Mouse (Mus musculus): ENCODE results near the gene Klc1.
"Not testable (repeated sequence)": the region's sequence is repeated elsewhere in the genome, so short reads cannot be mapped to it uniquely, and the experiment has no call there.

The Klc1 gene

DNA sequence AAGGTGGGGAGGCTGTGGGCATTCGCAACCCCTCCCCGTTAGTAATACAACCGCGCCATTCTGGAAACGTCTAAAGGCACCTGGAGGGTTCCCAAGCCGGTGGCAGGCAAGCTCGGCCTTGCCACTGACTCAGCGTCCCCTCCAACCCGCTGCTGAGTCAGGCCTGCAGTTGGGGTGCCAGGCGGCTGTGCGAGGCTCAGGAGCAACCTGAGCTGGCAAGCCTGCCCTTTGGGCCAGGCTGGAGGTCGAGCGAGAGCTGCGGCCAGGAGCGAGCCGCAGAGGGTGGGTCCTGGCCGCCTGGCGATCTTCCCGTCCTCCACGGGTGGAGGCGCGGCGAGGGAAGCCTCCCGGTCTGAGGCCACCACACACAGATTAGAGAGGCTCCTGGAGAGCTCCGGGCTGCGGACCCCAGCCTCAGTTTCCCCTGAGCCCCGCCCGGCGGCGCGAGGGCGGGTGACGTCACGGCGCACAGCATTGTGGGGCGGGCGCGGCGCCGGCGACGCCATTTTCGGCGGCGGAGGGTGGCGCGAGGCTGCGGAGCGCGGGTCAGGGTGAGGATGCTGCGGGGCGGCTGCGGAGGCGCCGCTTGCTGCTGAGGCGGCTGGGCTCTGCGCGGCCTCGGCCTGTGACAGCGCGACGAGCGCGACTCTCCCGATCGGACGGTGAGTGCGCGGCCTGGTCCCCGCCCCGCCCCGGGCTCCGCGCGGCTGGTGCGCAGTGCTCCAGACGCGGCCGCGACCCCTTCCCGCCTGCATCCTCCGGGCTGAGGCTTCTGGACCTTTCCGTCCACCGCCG is at the start of gene Klc1:
Gene Klc1, plus strand, starts transcription at position 469 of the 795 bp plus-strand sequence.
- DNase-seq (ENCODE audit: low read depth, low spot score): peak; percentile 84

DNA sequence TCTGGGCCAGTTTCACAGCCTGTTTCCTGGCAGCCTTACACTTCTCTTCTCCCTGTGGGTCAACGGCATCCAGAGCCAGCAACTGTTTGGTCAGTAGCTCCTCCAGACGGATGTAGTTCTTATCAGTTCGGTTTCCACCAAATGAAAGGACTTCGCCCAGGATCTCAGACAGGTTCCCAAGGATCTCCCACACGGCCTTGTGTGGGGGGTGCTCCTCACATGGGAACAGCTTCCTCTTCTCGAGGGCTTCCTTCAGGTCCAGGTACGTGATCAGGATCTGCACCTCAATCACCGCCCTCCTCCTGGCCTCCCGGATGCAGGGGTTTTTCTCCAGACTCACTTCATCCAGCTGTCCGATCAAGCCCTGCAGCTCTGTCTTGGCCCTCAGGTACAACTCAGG is 48.6 kb upstream of the Klc1 start:
- no peak for DNase-seq (ENCODE audit: low read depth, low spot score)

DNA sequence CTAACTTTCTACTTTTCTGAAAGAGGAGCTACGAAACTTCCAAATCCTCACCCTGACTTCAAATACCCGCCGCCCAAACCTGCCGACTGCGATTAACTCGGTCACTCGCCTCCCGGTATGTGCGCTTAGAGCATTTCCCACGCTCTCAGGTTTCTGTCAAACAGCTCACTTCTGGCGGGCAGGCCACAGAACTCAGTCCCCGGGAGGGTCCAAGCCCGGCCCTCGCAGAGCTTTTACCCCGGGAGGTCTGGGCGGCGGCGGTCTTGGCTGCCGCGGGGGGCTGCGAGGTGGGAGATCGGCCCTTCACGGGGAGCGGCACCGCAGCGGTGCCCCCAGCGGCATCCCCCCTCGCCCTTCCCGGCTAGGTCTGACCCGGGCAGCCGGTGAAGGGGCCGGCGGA is 46.2 kb upstream of the Klc1 start:
- DNase-seq (ENCODE audit: low read depth, low spot score): no peak

DNA sequence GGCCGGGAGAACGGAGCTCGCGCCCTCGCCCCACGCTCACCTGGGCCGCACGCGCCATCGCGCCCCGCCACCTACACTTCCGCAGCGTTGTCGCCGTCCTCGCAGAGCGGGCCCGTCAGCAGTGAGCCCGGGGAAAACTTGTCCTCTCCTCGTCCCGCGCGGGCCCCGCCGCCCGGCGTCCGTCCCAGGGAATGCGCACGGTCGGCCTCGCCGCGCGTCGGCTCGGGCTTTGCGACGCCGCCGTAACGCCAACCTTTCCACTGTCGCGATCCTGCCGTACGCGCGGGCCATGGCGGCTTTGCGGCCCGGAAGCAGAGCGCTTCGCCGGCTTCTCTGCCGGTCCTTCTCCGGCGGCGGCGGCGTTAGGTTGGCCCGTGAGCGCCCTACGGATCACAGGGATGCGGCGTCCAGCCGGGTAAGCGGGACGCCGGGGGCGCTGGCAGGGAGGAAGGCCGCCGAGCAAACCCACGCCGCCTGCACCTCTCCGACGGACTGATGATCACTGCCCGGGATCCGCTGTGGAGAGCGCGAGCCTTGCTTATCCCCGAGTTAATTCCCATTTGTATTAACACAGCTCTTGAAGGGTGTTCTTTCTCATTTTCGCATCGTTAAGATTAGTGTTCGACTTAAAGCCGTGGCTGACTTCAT is 45.5 kb upstream of the Klc1 start, which contains the start of the genes Bag5 and Apopt1:
Gene Bag5, minus strand, starts transcription at position 254 of the 648 bp plus-strand sequence.
Gene Apopt1, plus strand, starts transcription at position 258 of the 648 bp plus-strand sequence.
- DNase-seq (ENCODE audit: low read depth, low spot score): peak; percentile 97

DNA sequence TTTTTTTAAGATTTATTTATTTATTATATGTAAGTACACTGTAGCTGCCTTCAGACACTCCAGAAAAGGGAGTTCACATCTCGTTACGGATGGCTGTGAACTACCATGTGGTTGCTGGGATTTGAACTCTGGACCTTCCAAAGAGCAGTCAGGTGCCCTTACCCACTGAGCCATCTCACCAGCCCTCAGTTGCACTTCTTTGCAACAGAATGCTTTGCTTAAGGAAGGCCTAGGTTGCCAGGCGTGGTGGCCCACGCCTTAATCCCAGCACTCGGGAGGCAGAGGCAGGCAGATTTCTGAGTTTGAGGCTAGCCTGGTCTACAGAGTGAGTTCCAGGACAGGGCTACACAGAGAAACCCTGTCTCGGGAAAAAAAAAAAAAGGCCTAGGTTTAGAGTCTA is 44.8 kb upstream of the Klc1 start:
- DNase-seq (ENCODE audit: low read depth, low spot score): not testable (repeated sequence)

DNA sequence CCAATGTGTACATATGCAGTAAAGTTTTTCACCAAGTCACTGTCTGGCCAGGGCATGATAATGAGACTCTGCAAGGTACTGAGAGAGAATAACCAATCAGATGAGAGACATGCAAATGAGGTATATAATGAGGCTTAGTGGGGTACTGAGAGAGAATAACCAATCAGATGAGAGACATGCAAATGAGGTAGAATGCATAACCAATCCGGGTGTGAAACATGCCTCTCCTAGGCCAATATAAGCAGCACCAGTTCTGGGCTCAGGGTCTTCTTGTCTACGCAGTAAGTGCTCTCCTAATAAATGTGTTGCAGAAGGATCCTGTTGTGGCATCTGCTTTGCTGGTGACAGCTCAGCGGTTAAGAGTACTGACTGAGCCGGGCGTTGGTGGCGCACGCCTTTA is 42.1 kb upstream of the Klc1 start:
- DNase-seq (ENCODE audit: low read depth, low spot score): no peak

DNA sequence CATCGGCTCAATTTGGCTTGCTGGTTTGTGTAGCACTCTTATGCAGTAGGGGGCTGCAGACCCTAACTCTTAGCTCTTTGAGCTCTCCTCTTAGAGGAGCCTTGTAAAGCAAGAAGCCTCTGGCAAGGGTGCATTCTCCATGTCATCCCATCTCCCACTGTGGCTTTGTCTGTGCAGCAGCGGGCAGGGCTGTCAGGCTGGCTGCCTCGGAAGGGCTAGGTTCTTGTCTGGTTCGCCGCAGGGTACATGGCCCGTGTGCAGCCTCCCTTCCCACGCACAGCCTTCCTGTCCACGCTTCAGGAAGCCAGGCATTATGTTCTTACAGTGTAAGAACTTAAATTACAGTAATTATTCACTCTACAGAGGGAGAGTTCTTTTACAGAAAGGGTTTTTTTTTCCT is 40.0 kb upstream of the Klc1 start:
- peak; percentile 91 for DNase-seq (ENCODE audit: low read depth, low spot score)

DNA sequence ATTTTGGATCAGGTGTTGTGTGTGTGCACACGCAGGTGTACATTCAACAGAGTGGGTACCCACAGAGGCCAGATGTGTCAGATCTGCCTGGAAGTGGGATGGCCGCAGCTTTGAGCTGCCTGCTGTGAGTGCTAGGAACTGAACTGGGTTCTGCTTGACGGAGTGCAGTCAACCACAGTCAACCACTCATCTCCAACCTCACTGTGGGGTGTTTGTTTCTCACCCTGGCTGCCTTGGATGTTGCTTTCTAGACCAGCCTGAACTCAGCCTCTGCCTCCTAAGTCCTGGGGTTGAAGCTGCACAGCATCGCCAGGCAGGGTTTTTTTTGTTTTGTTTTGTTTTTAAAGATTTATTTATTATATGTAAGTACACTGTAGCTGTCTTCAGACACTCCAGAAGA is 38.4 kb upstream of the Klc1 start:
- no peak for DNase-seq (ENCODE audit: low read depth, low spot score)

DNA sequence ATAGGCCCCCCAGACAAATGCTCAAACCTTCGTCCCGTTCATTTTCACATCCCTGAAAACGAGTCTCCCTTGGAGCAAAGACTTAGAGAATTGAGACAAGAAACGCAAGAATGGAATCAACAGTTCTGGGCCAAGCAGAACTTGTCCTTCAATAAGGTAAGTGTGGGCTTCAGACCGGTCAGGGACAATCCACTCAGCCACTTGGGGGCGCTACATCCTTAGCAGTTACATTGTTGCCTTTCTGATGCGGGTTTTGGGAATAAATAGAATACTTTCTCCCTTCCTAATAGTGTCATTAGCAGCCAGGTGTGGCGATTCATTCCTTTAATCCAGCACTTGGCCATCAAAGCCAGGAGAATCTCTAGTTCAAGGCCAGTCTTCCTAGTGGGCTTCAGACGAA is 36.0 kb upstream of the Klc1 start:
- peak; percentile 74 for DNase-seq (ENCODE audit: low read depth, low spot score)

DNA sequence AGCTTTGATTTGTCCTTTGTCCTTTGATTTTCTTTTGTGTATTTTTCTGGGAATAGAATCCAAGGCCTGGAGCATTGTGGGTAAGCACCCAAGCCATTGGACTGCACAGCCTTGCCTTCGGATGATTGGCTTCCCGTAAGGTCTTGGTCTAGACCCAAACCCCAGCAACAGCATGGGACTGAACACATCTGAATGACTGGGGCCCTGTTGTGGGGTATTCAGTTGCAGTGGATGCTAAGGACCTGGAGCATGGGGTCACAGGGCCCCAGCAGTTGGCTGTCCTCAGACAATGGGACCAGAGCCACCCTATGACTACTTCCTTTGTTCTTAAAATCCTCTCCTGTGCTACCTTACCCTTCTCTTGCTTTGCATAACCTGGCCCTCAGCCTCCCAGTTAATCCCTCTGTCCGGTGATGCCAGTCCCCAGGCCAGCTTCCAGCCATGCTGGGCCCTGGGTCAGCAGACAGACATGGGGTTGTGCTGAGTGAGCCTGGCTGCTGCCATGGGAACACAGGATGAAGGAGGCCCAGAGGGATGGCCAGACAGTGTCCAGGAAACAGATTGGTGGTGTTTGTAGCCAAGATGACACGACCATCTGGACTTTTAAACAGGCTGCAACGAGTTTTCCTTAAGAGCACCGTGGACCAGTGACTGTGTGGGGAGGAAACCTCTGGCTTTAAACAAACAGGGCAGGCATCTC is 33.9 kb upstream of the Klc1 start:
- peak; percentile 95 for DNase-seq (ENCODE audit: low read depth, low spot score)

DNA sequence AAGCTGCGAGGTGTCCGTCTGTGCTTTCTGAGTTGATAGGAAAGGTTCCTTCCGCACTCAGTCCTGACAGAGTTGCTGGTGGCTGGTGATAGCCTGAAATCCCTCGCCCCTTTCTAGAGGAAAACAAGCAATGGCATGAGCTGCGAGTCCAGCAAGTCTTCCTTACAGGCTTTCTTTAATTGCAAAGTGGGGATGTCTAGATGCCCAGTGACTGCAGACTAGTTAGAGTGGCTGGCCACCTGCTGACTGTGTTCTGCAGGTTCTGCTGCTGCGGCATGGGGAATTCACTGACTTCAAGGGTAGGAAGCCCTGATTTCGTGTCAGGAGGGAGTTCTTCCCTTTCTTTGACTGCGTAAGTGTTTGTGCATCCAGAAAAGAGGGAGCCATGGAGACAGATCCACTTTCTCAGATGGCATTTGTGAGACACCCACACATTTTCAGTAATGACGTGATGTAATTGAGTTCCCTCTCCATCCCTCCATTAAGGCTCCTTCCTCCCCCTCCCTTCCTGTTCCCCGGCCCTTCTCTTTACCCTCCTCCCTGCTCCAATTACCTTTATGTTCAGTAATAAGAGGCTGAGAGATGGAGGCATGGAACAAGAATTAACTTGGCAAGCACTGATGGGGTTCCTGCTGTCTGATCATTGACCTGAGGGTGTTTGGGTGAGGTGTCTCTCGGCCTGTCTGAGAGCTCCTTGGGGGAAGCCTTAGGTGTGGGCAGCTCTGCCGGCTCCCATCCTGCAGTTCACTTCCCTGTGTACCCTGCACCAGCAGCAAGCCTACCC is 33.1 kb upstream of the Klc1 start:
- peak; percentile 91 for DNase-seq (ENCODE audit: low read depth, low spot score)

DNA sequence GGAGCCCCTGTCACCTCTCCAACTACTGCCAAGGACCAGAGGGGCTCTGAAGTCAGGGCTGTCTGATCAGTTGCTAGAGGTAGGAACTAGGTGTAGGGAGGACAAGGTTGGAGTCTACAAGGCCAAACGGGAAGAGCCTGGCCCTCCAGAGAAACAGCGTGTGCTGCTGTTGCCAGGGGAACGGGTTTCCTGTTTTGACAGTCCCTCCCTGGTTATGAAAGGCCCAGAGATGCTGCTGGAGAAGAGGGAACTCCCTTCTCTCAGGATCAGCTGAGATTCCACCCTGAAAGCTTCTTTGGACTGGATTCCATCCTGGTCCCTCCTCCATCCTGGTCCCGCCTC is 32.6 kb upstream of the Klc1 start:
- DNase-seq (ENCODE audit: low read depth, low spot score): peak; percentile 87

DNA sequence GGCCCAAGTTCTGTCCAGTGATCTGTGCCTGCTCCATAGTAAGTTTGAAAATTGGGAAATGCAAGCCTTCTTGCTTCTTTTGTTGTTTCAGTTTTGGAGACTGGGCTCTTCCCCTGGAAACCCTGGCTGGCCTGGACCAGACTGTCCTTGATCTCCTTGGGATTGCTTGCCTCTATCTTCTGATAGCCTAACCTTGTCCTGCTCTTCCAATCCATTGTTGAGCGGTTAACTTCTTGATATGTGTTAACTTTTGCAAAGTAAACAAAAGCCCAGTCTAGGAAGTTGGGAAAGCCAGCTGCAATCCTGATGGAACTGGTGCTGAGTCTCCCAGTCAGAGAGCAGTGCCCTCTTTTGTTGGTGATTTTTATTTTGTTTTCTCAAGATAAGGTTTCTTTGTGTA is 30.7 kb upstream of the Klc1 start:
- DNase-seq (ENCODE audit: low read depth, low spot score): no peak

DNA sequence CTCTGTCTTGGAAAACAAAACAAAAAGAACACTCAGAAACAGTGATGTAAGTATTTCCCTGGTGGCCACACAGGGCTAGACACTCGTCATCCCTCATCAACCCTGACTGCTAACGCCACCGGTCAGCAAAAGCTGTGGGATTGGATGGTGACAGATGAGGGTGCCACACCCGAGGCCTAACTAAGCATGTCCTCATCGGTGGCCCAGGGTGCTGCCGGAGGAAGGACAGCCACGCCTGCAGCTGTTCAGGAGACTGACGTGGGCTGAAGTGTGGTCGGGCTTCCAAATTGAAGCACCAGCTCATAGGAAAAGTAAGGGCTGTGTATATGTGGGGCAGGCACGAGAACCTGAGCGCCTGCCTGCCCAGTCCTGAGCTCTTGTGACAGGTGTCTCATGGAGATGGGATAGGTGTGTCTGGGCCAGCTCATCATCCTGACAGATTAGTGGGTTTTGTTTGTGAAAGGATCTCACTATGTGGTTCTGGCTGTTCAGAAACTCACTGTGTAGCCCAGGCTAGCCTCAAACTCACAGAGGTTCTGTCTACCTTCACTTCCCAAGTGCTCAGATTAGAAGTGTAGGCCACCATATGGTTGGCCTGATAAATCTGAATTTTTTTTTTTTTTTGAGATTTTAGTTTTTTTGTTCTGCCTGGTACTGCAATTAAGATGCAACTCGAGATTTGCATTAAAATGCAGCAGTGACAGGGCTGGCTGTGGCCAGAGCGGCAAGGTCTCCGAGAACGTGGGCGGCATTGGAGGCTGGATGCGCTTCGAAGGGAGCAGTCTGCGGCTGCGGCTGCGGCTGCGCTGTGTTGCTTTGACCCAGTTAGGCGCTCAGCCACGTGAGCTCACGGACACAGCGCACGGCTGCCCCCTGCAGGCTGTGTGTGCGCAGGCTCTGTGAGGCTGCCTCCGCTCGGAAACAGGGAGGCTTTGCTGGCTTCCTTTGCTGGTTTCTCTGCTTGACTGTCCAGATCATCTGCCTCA is 26.5 kb upstream of the Klc1 start:
- DNase-seq (ENCODE audit: low read depth, low spot score): peak; percentile 98

DNA sequence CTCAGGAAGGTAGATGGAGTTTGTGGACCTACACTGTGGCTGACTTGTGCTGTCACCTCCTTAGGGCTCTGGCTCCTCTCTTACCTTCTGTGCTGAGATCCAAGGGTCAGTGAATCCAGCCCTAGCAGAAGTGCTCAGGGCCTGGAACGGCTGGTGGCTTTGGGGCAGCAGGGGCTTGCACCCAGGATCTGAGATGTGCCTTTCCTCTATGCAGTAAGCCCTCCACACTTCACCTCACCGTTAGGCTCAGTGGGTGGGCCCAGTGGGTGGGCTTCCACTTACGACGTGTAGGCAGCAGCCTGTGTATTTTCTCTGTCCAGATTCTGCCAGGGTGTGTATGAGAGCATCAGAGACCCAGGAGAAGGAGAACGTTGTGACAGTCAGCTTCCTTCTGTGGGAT is 25.7 kb upstream of the Klc1 start:
- no peak for DNase-seq (ENCODE audit: low read depth, low spot score)

DNA sequence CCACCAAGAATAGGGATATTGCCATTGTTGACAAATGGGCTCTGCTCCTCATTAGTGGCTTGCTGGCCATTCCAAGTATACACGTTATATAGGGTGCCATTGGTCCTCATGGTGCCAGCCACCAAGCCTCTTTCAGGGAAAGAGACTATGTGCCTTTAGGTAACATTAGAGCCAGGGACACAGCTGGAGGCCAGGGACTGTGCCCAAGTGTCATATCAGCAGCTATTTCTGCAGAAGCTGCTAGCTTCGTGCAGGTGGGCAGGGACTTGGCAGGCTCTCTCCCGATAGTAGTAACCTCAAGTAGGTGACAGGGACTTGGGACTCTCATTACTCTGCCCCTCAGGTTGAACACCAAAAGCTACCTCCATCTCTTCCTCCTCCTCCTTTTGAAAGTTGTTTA is 23.7 kb upstream of the Klc1 start:
- no peak for DNase-seq (ENCODE audit: low read depth, low spot score)

DNA sequence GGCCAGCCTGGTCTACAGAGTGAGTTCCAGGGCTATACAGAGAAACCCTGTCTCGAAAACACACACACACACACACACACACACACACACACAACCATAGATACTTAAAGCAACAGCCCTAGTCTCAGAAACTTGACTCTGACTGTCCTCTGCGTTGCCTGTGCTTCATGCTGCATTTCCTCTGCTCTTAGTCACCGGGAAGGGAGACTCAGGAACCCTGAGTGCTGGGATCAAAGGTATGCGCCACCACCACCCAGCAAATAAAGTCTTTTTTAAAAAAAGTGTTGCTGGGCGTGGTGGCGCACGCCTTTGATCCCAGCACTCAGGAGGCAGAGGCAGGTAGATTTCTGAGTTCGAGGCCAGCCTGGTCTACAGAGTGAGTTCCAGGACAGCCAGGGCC is 22.0 kb upstream of the Klc1 start:
- not testable (repeated sequence) for DNase-seq (ENCODE audit: low read depth, low spot score)

DNA sequence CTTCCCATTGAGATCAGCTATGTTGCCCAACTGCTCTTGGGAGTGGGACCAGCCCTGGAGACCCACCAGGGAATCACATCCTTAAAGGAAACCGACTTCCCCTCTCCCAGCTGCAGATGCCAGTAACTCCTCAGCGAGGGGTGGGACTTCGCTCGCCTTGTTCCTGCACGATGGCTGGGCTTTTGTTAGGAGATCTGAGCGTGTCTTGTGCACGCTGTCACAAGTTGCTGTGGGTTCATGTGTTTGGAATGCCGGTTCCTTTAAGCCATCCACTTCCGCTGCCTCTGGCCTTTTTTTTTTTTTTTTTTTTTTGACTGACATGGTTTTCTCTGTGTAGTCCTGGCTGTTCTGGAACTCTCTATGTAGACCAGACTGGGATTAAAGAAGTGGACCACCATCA is 21.3 kb upstream of the Klc1 start:
- no peak for DNase-seq (ENCODE audit: low read depth, low spot score)

DNA sequence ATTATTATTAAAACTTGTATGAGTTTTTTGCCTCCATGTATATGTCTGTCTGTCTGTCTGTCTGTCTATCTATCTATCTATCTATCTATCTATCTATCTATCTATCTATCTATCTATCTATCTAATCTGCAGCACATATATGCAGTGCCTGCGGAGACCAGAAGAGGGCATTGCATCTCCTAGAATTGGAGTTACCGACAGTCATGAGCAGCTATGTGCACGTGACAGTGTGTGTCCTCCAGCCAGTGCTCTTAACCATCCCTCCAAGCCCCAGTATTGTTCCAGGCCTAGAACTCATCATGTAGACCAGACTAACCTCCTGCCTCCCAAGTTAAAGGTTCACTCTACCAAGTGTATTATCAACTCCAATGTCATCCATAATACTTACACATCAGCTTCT is 19.9 kb upstream of the Klc1 start:
- DNase-seq (ENCODE audit: low read depth, low spot score): peak; percentile 87

DNA sequence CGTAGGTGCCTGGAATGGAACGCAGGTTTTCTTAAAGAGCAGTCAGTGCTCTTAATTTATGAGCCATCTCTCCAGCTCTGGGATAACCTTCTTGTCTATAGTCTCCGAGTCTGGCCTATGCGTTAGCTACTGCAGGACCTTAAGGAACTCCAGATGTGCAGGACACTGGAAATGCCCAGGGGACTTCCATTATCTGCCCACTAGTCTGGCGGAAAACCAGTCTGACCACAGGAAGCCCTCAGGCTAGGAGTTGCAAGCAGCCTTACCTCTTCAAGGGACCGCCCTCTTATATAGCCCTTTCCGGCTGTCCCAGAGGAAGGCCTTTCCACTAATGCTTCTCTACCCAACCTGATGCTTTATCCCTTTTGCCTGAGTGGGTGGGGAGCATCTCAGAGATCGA is 17.3 kb upstream of the Klc1 start:
- DNase-seq (ENCODE audit: low read depth, low spot score): no peak

DNA sequence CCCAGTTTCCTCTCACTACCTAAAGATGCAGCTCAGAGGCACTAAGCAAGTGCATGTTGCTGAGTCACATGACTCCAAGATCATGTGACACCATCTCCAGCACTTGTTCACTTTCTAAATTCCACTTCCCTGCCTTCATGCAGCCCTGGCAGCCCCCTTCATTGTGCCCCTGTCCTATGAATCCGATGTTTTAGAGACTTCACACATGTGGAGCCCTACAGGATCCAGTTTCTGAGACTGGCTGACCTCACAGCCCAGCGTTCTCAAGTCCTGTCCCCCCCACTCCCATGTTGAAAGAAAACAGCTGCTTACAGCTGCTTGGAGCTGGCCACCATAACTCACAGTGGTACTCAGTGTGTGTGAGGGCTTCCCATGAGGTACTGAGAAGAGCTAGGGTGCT is 15.2 kb upstream of the Klc1 start:
- DNase-seq (ENCODE audit: low read depth, low spot score): no peak

All from brain, adult 2 months (tissue).